Mouse (Mus musculus): ENCODE results near the gene Prr18.

The Prr18 gene

GRCm38 (mm10) chr17:8388463-8388862 is 51.2 kb downstream of the Prr18 start:
- peak in 1 of 2 experiments; percentile 53 for DNase-seq (ENCODE audit: low spot score in 2 of 2)

- DNase-seq (ENCODE audit: low spot score in 2 of 2) = peak in 1 of 2 experiments; percentile 17
Observed at GRCm38 (mm10) chr17:8388990-8389789, 51.9 kb downstream of the Prr18 start.

GRCm38 (mm10) chr17:8389790-8390095 is 52.5 kb downstream of the Prr18 start:
- no peak for DNase-seq (ENCODE audit: low spot score in 2 of 2)

- DNase-seq (ENCODE audit: low spot score in 2 of 2) = no peak
Observed at GRCm38 (mm10) chr17:8390487-8390886, 53.2 kb downstream of the Prr18 start.

Data from spleen, postnatal 10 days (tissue).